Mouse (Mus musculus) liver, adult 2 months (tissue): ENCODE data around the gene Gata2.

Experiments used
- CTCF ChIP-seq: fragments of 200-500 bp; IDR thresholded peaks from 2 replicates; pipeline ENCODE4 v1.5.1; 2011; ENCODE audit warnings: low read depth, low read length, control low read depth
- POLR2A ChIP-seq: fragments of 200-500 bp; IDR thresholded peaks from 2 replicates; pipeline ENCODE4 v1.6.1; 2011; ENCODE audit warnings: low read length, control low read depth; ENCODE audit not compliant: insufficient read depth; ENCODE audit errors: extremely low read depth

DNA sequence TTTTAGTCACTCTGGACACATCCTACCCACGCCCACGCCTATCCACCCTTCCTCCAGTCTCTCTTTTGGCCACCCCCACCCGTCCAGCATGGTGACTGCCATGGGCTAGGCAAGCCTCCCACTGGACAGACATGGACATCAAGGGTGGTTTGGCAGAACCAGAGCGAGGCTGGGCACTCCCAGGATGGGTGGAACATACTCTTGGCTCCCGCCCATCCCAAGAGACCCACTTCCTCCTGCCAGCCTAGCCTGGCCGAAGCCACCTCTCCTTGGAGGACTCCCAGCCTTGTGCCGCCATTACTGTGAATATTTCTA, 11.7 kb downstream of the Gata2 start:
- no peak for TF ChIP-seq POLR2A
- TF ChIP-seq CTCF, result no peak
